24 mouse cellular contexts compared by ENCODE assay signal in the genomic region with DNA sequence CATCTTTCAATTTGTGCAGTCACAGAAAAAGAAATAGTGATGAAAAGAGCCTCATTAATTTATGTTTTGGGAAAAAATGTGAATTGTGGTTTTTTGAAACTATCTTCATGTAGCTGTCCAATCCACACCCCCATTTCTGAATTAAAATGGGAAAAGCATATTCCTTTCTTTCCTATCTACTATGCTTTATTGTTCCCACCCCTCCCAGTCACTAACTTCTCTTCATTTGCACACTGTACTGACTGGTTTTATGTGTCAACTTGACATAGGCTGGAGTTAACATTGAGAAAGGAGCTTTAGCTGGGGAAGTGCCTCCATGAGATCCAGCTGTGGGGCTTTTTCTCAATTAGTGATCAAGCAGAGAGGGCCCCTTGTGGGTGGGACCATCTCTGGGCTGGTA.
"Had no signal": no experiment of that assay in that cellular context is flagged by ENCODE, and none has a peak within 500 bp of the region (broad histone marks: within the 10 kb centered on the region; RNA-seq: fewer than 3 reads in every experiment).

No protein-coding gene starts in this region.

- H3K36me3 ChIP-seq: heart, embryonic 10.5 days; heart, embryonic 12.5 days; hindbrain, embryonic 10.5 days; hindbrain, embryonic 12.5 days; intestine, embryonic 15.5 days; limb, embryonic 10.5 days; limb, embryonic 12.5 days had no signal

- H3K27ac ChIP-seq: gastrocnemius, adult 2 months; heart, embryonic 10.5 days; hindbrain, embryonic 10.5 days; hindbrain, embryonic 12.5 days; hindbrain, embryonic 14.5 days; intestine, embryonic 15.5 days; left cerebral cortex, adult 2 months; limb, embryonic 10.5 days; limb, embryonic 12.5 days had no signal

- H3K9ac ChIP-seq: heart, embryonic 12.5 days; hindbrain, embryonic 12.5 days; hindbrain, embryonic 14.5 days; intestine, embryonic 15.5 days; limb, embryonic 12.5 days had no signal

- H3K9me3 ChIP-seq: heart, embryonic 10.5 days; heart, embryonic 12.5 days; hindbrain, embryonic 10.5 days; hindbrain, embryonic 12.5 days; intestine, embryonic 15.5 days; limb, embryonic 10.5 days; limb, embryonic 12.5 days had no signal

- H3K4me2 ChIP-seq: heart, embryonic 12.5 days; hindbrain, embryonic 12.5 days; hindbrain, embryonic 14.5 days; intestine, embryonic 15.5 days; limb, embryonic 12.5 days had no signal

- H3K4me1 ChIP-seq: heart, embryonic 10.5 days; heart, embryonic 12.5 days; hindbrain, embryonic 12.5 days; intestine, embryonic 15.5 days; limb, embryonic 10.5 days; limb, embryonic 12.5 days had no signal

- H3K4me3 ChIP-seq: gastrocnemius, adult 2 months; heart, embryonic 10.5 days; heart, embryonic 12.5 days; hindbrain, embryonic 10.5 days; hindbrain, embryonic 12.5 days; intestine, embryonic 15.5 days; left cerebral cortex, adult 2 months; limb, embryonic 10.5 days; limb, embryonic 12.5 days had no signal

- H3K27me3 ChIP-seq: heart, embryonic 12.5 days; intestine, embryonic 15.5 days; limb, embryonic 12.5 days had no signal

- ATAC-seq: inflammation-experienced regulatory T-cells, adult 6 months; intestine, embryonic 15.5 days; intestine, postnatal 0 days had no signal

- DNase-seq: gastrocnemius, adult 2 months; gastrocnemius, postnatal 10 days; gastrocnemius, postnatal 25 days; heart, adult 18-20 months; heart, postnatal 10 days; heart, postnatal 4 days; kidney, adult 18-20 months; kidney, adult 8-10 months; kidney, postnatal 10 days; kidney, postnatal 25 days; kidney, postnatal 4 days; layer of hippocampus, adult 9-11 months; liver had no signal
